Mouse (Mus musculus) MEL (cell line): ENCODE measurements around the gene Cmss1. TPM values are rescaled to one million over a fixed set of nuclear protein-coding genes. Genes with fewer than 3 reads are reported as not detected.

Experiments used
- DNase-seq: peaks from one replicate; pipeline ENCODE4 v3.0.0; 2011; ENCODE audit warnings: low read depth, low spot score
- H3K27ac ChIP-seq: 2 replicates; pipeline ENCODE4 v1.5.1; 2012; ENCODE audit warnings: low read depth, mild to moderate bottlenecking, control low read depth, low read length, moderate library complexity; ENCODE audit not compliant: control insufficient read depth
- H3K27me3 ChIP-seq, 2 experiments: fragments of 150-350 bp in 1 of 2; sonication (generic) in 1 of 2; 2 replicates each; pipeline ENCODE4 v1.6.1; 2012; ENCODE audit warnings: low read length in 2 of 2, mild to moderate bottlenecking in 2 of 2, improper control_type of control experiment in 1 of 2, moderate library complexity in 1 of 2; ENCODE audit not compliant: insufficient read depth in 2 of 2, control insufficient read depth in 1 of 2
- H3K36me3 ChIP-seq, 2 experiments: 2 replicates each; pipeline ENCODE4 v1.6.1; 2012 to 2014; ENCODE audit warnings: low read length in 2 of 2, improper control_type of control experiment in 1 of 2, inconsistent platforms in 1 of 2, mild to moderate bottlenecking in 1 of 2; ENCODE audit not compliant: insufficient read depth in 2 of 2, control insufficient read depth in 1 of 2
- H3K4me1 ChIP-seq, 2 experiments: fragments of 150-350 bp in 1 of 2; sonication (generic) in 1 of 2; 2 replicates each; pipeline ENCODE4 v1.6.1; 2012; ENCODE audit warnings: low read length in 2 of 2, improper control_type of control experiment in 1 of 2, mild to moderate bottlenecking in 1 of 2; ENCODE audit not compliant: insufficient read depth in 2 of 2, control insufficient read depth in 1 of 2
- H3K4me3 ChIP-seq, 2 experiments: fragments of 150-350 bp in 1 of 2; sonication (generic) in 1 of 2; 2 replicates each; pipeline ENCODE4 v1.5.1; 2012; ENCODE audit warnings: low read depth in 2 of 2, low read length in 2 of 2, mild to moderate bottlenecking in 2 of 2, moderate library complexity in 2 of 2, control low read depth in 1 of 2, improper control_type of control experiment in 1 of 2; ENCODE audit not compliant: control insufficient read depth in 1 of 2, insufficient read depth in 1 of 2
- H3K79me2 ChIP-seq: 2 replicates; pipeline ENCODE4 v1.6.1; 2012; ENCODE audit warnings: mild to moderate bottlenecking, low read length, moderate library complexity; ENCODE audit not compliant: control insufficient read depth, poor library complexity, insufficient read depth
- H3K9ac ChIP-seq: 2 replicates; pipeline ENCODE4 v1.6.1; 2012; ENCODE audit warnings: low read depth, mild to moderate bottlenecking, control low read depth, low read length, moderate library complexity; ENCODE audit not compliant: control insufficient read depth, poor library complexity, severe bottlenecking
- H3K9me3 ChIP-seq: fragments of 150-350 bp; sonication (generic); replicated peaks from 2 replicates; pipeline ENCODE4 v1.6.1; 2012; ENCODE audit warnings: mild to moderate bottlenecking, low read length, improper control_type of control experiment, moderate library complexity; ENCODE audit not compliant: insufficient read depth
- BHLHE40 ChIP-seq: IDR thresholded peaks from 2 replicates; pipeline ENCODE4 v1.6.1; 2012; ENCODE audit warnings: low read depth, mild to moderate bottlenecking, inconsistent platforms, low read length, improper control_type of control experiment, borderline replicate concordance
- CHD2 ChIP-seq: IDR thresholded peaks from 2 replicates; pipeline ENCODE4 v1.6.1; 2011; ENCODE audit warnings: low read length, improper control_type of control experiment
- E2F4 ChIP-seq: IDR thresholded peaks from 2 replicates; pipeline ENCODE4 v1.6.1; 2011; ENCODE audit warnings: low read depth, low read length, improper control_type of control experiment, borderline replicate concordance
- GABPA ChIP-seq: IDR thresholded peaks from 2 replicates; pipeline ENCODE4 v1.6.1; 2012; ENCODE audit warnings: low read depth, mild to moderate bottlenecking, inconsistent platforms, low read length, improper control_type of control experiment, moderate library complexity
- HCFC1 ChIP-seq: IDR thresholded peaks from 2 replicates; pipeline ENCODE4 v1.6.1; 2012; ENCODE audit warnings: low read depth, mild to moderate bottlenecking, inconsistent platforms, low read length, improper control_type of control experiment, moderate library complexity
- JUND ChIP-seq: IDR thresholded peaks from 2 replicates; pipeline ENCODE4 v1.6.1; 2011; ENCODE audit warnings: low read depth, mild to moderate bottlenecking, improper control_type of control experiment, low read length
- KAT2A ChIP-seq: conservative IDR thresholded peaks from 2 replicates; pipeline ENCODE4 v1.6.1; 2012; ENCODE audit warnings: low read depth, low read length, improper control_type of control experiment, inconsistent platforms
- MAX ChIP-seq: IDR thresholded peaks from 2 replicates; pipeline ENCODE4 v1.6.1; 2011; ENCODE audit warnings: low read length, improper control_type of control experiment
- MAZ ChIP-seq: IDR thresholded peaks from 2 replicates; pipeline ENCODE4 v1.6.1; 2012; ENCODE audit warnings: low read depth, mild to moderate bottlenecking, inconsistent platforms, low read length, improper control_type of control experiment
- NELFE ChIP-seq: IDR thresholded peaks from 2 replicates; pipeline ENCODE4 v1.6.1; 2011; ENCODE audit warnings: low read depth, low read length, improper control_type of control experiment
- NRF1 ChIP-seq: IDR thresholded peaks from 2 replicates; pipeline ENCODE4 v1.6.1; 2014; ENCODE audit warnings: low read depth, mild to moderate bottlenecking, inconsistent platforms, low read length, improper control_type of control experiment, moderate library complexity; ENCODE audit not compliant: poor library complexity, insufficient read depth, severe bottlenecking
- POLR2A ChIP-seq, 2 experiments: IDR thresholded peaks; 2 replicates each; pipeline ENCODE4 v1.6.1; 2011 to 2012; ENCODE audit warnings: low read length in 2 of 2, mild to moderate bottlenecking in 2 of 2, control low read depth in 1 of 2, improper control_type of control experiment in 1 of 2, low read depth in 1 of 2, moderate library complexity in 1 of 2; ENCODE audit not compliant: control insufficient read depth in 1 of 2, insufficient read depth in 1 of 2, poor library complexity in 1 of 2
- POLR2AphosphoS5 ChIP-seq: IDR thresholded peaks from 2 replicates; pipeline ENCODE4 v1.6.1; 2012; ENCODE audit warnings: low read depth, borderline replicate concordance, mild to moderate bottlenecking, inconsistent platforms, low read length, moderate library complexity, mixed read lengths
- RAD21 ChIP-seq: IDR thresholded peaks from 2 replicates; pipeline ENCODE4 v1.6.1; 2011; ENCODE audit warnings: mild to moderate bottlenecking, low read depth, low read length, improper control_type of control experiment
- RCOR1 ChIP-seq: IDR thresholded peaks from 2 replicates; pipeline ENCODE4 v1.6.1; 2012; ENCODE audit warnings: low read depth, mild to moderate bottlenecking, inconsistent platforms, low read length, improper control_type of control experiment
- SIN3A ChIP-seq: IDR thresholded peaks from 2 replicates; pipeline ENCODE4 v1.6.1; 2012; ENCODE audit warnings: low read length, improper control_type of control experiment, inconsistent platforms
- SMC3 ChIP-seq: IDR thresholded peaks from 2 replicates; pipeline ENCODE4 v1.6.1; 2011; ENCODE audit warnings: low read depth, low read length, improper control_type of control experiment
- TCF12 ChIP-seq: IDR thresholded peaks from 2 replicates; pipeline ENCODE4 v1.6.1; 2014; ENCODE audit warnings: low read depth, mild to moderate bottlenecking, inconsistent platforms, low read length, improper control_type of control experiment, moderate library complexity
- UBTF ChIP-seq: IDR thresholded peaks from 2 replicates; pipeline ENCODE4 v1.6.1; 2012; ENCODE audit warnings: low read depth, mild to moderate bottlenecking, inconsistent platforms, low read length, improper control_type of control experiment, moderate library complexity, borderline replicate concordance; ENCODE audit not compliant: insufficient read depth
- USF2 ChIP-seq, 2 experiments: IDR thresholded peaks; 2 replicates each; pipeline ENCODE4 v1.6.1; 2011 to 2012; ENCODE audit warnings: improper control_type of control experiment in 2 of 2, low read length in 2 of 2, borderline replicate concordance in 1 of 2, inconsistent platforms in 1 of 2, low read depth in 1 of 2, mild to moderate bottlenecking in 1 of 2; ENCODE audit not compliant: insufficient read depth in 1 of 2
- ZC3H11A ChIP-seq: IDR thresholded peaks from 2 replicates; pipeline ENCODE4 v1.6.1; 2012; ENCODE audit warnings: low read depth, mild to moderate bottlenecking, inconsistent platforms, low read length, improper control_type of control experiment
- ZNF384 ChIP-seq: IDR thresholded peaks from 2 replicates; pipeline ENCODE4 v1.6.1; 2012; ENCODE audit warnings: low read depth, mild to moderate bottlenecking, inconsistent platforms, low read length, improper control_type of control experiment
- polyA plus RNA-seq, 2 experiments: library from polyadenylated mRNA; stranded (reverse) in 1 of 2; unstranded in 1 of 2; fragments of >175 nt in 1 of 2; fragments of >200 nt in 1 of 2; gene quantifications; 2 replicates each; pipeline versions ENCODE4 v1.2.1 to v1.2.4; 2012; ENCODE audit warnings: low replicate concordance in 2 of 2, low read depth in 1 of 2; ENCODE audit not compliant: insufficient read length in 2 of 2, insufficient read depth in 1 of 2, missing spikeins in 1 of 2
- total RNA-seq: library from RNA; depleted of rRNA; stranded (reverse); fragments of 300-350 nt; gene quantifications from 2 replicates; pipeline ENCODE4 v1.2.3, GENCODE M21; 2012

The Cmss1 gene
- total and polyA plus RNA-seq, 3 experiments = 80.9 to 94.7 TPM; not detected in 1

DNA sequence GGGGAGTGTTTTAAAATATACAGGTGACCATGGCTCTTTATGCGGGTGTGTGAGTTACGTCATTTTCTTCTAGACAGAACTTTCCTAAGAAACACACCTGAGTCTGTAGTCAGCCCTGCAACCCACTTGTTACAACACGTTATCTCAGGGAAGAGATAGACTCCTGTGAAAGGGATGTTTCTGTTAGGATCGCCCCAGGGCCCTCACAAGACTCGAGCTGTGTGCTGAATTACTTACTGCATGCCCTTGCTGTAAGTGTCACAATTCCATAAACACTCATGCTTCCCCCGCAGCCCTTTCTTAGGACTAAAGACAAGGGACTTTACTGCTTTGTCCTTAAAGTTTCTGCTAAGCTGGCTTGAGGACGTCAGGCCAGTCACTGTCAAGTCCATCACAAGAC, 274.4 kb downstream of the Cmss1 start:
- Histone ChIP-seq H3K9ac (no peak overlapping the region), H3K9me3 (no peaks in the 10 kb centered on the region), H3K27ac (no peak overlapping the region)

DNA sequence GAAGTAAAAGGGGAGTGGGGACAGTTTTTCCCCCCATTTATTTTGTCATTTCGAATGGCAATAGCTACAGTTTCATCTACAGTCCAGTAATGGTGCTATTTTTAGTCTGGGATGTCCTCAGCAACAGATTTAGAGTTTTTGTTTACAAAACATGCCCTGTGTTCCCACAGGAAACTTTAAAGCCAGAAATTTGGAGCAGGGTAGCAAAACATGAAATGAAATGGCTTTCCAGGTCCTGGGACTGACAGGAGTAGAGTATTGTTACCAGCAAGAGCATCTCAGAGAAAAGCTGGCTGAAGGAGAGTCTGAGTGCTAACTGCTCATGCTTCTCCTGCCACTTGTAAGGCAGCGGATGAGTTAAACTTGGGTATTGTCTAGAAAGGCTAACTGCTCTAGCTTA, 276.6 kb downstream of the Cmss1 start:
- no peak for DNase-seq
- H3K27ac ChIP-seq = no peak overlapping the region
- no peaks in the 10 kb centered on the region for H3K27me3 ChIP-seq
- no peaks in the 10 kb centered on the region for H3K36me3 ChIP-seq
- no peaks in the 10 kb centered on the region for H3K79me2 ChIP-seq
- no peak for TF ChIP-seq SIN3A
- TF ChIP-seq TCF12 = no peak
- no peak for TF ChIP-seq KAT2A
- TF ChIP-seq HCFC1 = no peak
- TF ChIP-seq POLR2A (IDR thresholded peaks at IDR 0.05; ENCODE audit: control insufficient read depth in 1 of 2, insufficient read depth in 1 of 2, low read depth in 1 of 2, low read length in 2 of 2, poor library complexity in 1 of 2) = no peak
- TF ChIP-seq RCOR1 = no peak
- no peak for TF ChIP-seq MAX
- no peak for TF ChIP-seq NELFE
- TF ChIP-seq UBTF = no peak
- TF ChIP-seq E2F4 = no peak
- no peak for TF ChIP-seq RAD21
- no peak for TF ChIP-seq POLR2AphosphoS5
- TF ChIP-seq ZC3H11A = no peak
- no peak for TF ChIP-seq NRF1
- H3K9me3 ChIP-seq = no peaks in the 10 kb centered on the region
- H3K4me3 ChIP-seq = no peak overlapping the region
- H3K9ac ChIP-seq = no peak overlapping the region
- H3K4me1 ChIP-seq = no peaks in the 10 kb centered on the region

More for the DNA sequence above, 274.4 kb downstream of the Cmss1 start:
- no peaks in the 10 kb centered on the region for H3K4me1 ChIP-seq
- TF ChIP-seq MAZ (no peak), ZNF384 (no peak), CHD2 (no peak), SMC3 (no peak), JUND (no peak), NELFE (no peak), BHLHE40 (no peak), GABPA (no peak), USF2 (IDR thresholded peaks at IDR 0.05; ENCODE audit: borderline replicate concordance in 1 of 2, insufficient read depth in 1 of 2, low read depth in 1 of 2, low read length in 2 of 2) (no peak)
- no peak overlapping the region for H3K4me3 ChIP-seq
- no peaks in the 10 kb centered on the region for H3K36me3 ChIP-seq
- no peaks in the 10 kb centered on the region for H3K27me3 ChIP-seq
- no peak for DNase-seq
- H3K79me2 ChIP-seq = no peaks in the 10 kb centered on the region
